Mouse (Mus musculus) liver, embryonic 13.5 days (tissue): Measurements from ENCODE around the gene Cers3. TPM values are rescaled to one million over a fixed set of nuclear protein-coding genes. Genes with fewer than 3 reads are reported as not detected.

ENCODE experiments used
- ATAC-seq: fragments of 200-750 bp; cut with Nextera tagmentation; 2 replicates; pipeline ENCODE4 v1.8.0; 2017; ENCODE audit warnings: low read depth, mild to moderate bottlenecking, moderate number of reproducible peaks, moderate library complexity
- DNase-seq: peaks from one replicate; pipeline ENCODE4 v3.0.0; 2022
- H3K27ac ChIP-seq: fragments of 300-500 bp; sonication (generic); 2 replicates; pipeline ENCODE4 v1.5.1; 2015; ENCODE audit warnings: moderate library complexity, mild to moderate bottlenecking, inconsistent platforms
- H3K27me3 ChIP-seq: fragments of 300-500 bp; sonication (generic); 2 replicates; pipeline ENCODE4 v1.6.1; 2015; ENCODE audit warnings: mild to moderate bottlenecking, inconsistent platforms
- H3K36me3 ChIP-seq: fragments of 300-500 bp; sonication (generic); 2 replicates; pipeline ENCODE4 v1.6.1; 2015; ENCODE audit warnings: mild to moderate bottlenecking, inconsistent platforms
- H3K4me1 ChIP-seq: fragments of 300-500 bp; sonication (generic); replicated peaks from 2 replicates; pipeline ENCODE4 v1.6.1; 2015; ENCODE audit warnings: inconsistent platforms
- H3K4me2 ChIP-seq: fragments of 300-500 bp; sonication (generic); 2 replicates; pipeline ENCODE4 v1.6.1; 2015; ENCODE audit warnings: inconsistent platforms, mild to moderate bottlenecking, moderate library complexity
- H3K4me3 ChIP-seq: fragments of 300-500 bp; sonication (generic); replicated peaks from 2 replicates; pipeline ENCODE4 v1.5.1; 2015; ENCODE audit warnings: mild to moderate bottlenecking, inconsistent platforms
- H3K9ac ChIP-seq: fragments of 300-500 bp; sonication (generic); 2 replicates; pipeline ENCODE4 v1.6.1; 2015; ENCODE audit warnings: mild to moderate bottlenecking, inconsistent platforms
- H3K9me3 ChIP-seq: fragments of 300-500 bp; sonication (generic); replicated peaks from 2 replicates; pipeline ENCODE4 v1.6.1; 2016; ENCODE audit warnings: inconsistent platforms
- WGBS: fragments of 180-500 bp; shearing (Covaris S2); methylation state at CpG from one replicate; pipeline ENCODE4 v1.1.7; 2015; ENCODE audit not compliant: insufficient replicate concordance; 5-methylcytosine and 5-hydroxymethylcytosine counted together
- polyA plus RNA-seq: library from polyadenylated mRNA; unstranded; fragments of >200 nt; fragmentation: Nextera tagmentation; extraction: Ambion mirVana; gene quantifications from 2 replicates; pipeline ENCODE4 v1.2.1, GENCODE M21; 2015

Gene Cers3
- polyA plus RNA-seq, 1 experiment from 2014 or later = 0.09 TPM

GRCm38 (mm10) chr7:66806801-66807200 lies 63.5 kb downstream of the Cers3 start:
- no peak overlapping the region for H3K9ac ChIP-seq
- H3K27me3 ChIP-seq = no peaks in the 10 kb centered on the region
- no peak overlapping the region for H3K4me2 ChIP-seq
- WGBS = 52% methylated on average over 3 of the region's 3 CpGs
- DNase-seq (no peak), ATAC-seq (no peak)
- H3K9me3 ChIP-seq = no peaks in the 10 kb centered on the region
- no peaks in the 10 kb centered on the region for H3K36me3 ChIP-seq
- no peaks in the 10 kb centered on the region for H3K4me1 ChIP-seq
- H3K4me3 ChIP-seq = no peak overlapping the region
- no peak overlapping the region for H3K27ac ChIP-seq

- Histone ChIP-seq H3K4me1 (no peaks in the 10 kb centered on the region), H3K27ac (no peak overlapping the region), H3K9ac (no peak overlapping the region), H3K36me3 (no peaks in the 10 kb centered on the region), H3K4me2 (no peak overlapping the region), H3K9me3 (no peaks in the 10 kb centered on the region), H3K27me3 (no peaks in the 10 kb centered on the region), H3K4me3 (no peak overlapping the region)
- DNase-seq (no peak), ATAC-seq (no peak)
- 79% methylated on average over 7 of the region's 7 CpGs for WGBS
Observed at GRCm38 (mm10) chr7:66810436-66810835, 67.1 kb downstream of the Cers3 start.

GRCm38 (mm10) chr7:66811294-66811693 lies 68.0 kb downstream of the Cers3 start:
- H3K9me3 ChIP-seq = no peaks in the 10 kb centered on the region
- H3K27ac ChIP-seq = no peak overlapping the region
- no peaks in the 10 kb centered on the region for H3K27me3 ChIP-seq
- H3K4me2 ChIP-seq = no peak overlapping the region
- no peak for DNase-seq
- no peaks in the 10 kb centered on the region for H3K4me1 ChIP-seq
- no peak overlapping the region for H3K4me3 ChIP-seq
- WGBS = 48% methylated on average over 1 of the region's 1 CpGs
- no peak overlapping the region for H3K9ac ChIP-seq
- no peak for ATAC-seq
- no peaks in the 10 kb centered on the region for H3K36me3 ChIP-seq

- no peak overlapping the region for H3K4me3 ChIP-seq
- H3K4me2 ChIP-seq = no peak overlapping the region
- no peaks in the 10 kb centered on the region for H3K4me1 ChIP-seq
- WGBS = 73% methylated on average over 4 of the region's 4 CpGs
- H3K27ac ChIP-seq = no peak overlapping the region
- DNase-seq (no peak), ATAC-seq (no peak)
- no peaks in the 10 kb centered on the region for H3K36me3 ChIP-seq
- H3K9ac ChIP-seq = no peak overlapping the region
- no peaks in the 10 kb centered on the region for H3K9me3 ChIP-seq
- H3K27me3 ChIP-seq = no peaks in the 10 kb centered on the region
Observed at GRCm38 (mm10) chr7:66812289-66812688, 69.0 kb downstream of the Cers3 start.

- Histone ChIP-seq H3K9ac (no peak overlapping the region), H3K36me3 (no peaks in the 10 kb centered on the region), H3K9me3 (no peaks in the 10 kb centered on the region), H3K4me1 (no peaks in the 10 kb centered on the region), H3K4me3 (no peak overlapping the region), H3K4me2 (no peak overlapping the region), H3K27me3 (no peaks in the 10 kb centered on the region), H3K27ac (no peak overlapping the region)
- ATAC-seq (no peak), DNase-seq (no peak)
- 36% methylated on average over 9 of the region's 9 CpGs for WGBS
Observed at GRCm38 (mm10) chr7:66812737-66813136, 69.4 kb downstream of the Cers3 start.

- 38% methylated on average over 1 of the region's 1 CpGs for WGBS
- H3K4me3 ChIP-seq = no peak overlapping the region
- no peak for DNase-seq
Observed at GRCm38 (mm10) chr7:66813172-66813571, 69.9 kb downstream of the Cers3 start.

GRCm38 (mm10) chr7:66815526-66815925 lies 72.2 kb downstream of the Cers3 start:
- Histone ChIP-seq H3K27me3 (no peaks in the 10 kb centered on the region), H3K36me3 (no peaks in the 10 kb centered on the region), H3K9me3 (no peaks in the 10 kb centered on the region), H3K4me1 (no peaks in the 10 kb centered on the region), H3K9ac (no peak overlapping the region), H3K4me2 (no peak overlapping the region), H3K27ac (no peak overlapping the region), H3K4me3 (no peak overlapping the region)
- WGBS = 74% methylated on average over 6 of the region's 6 CpGs
- ATAC-seq (no peak), DNase-seq (no peak)

More at GRCm38 (mm10) chr7:66813172-66813571, 69.9 kb downstream of the Cers3 start:
- H3K9ac ChIP-seq = no peak overlapping the region
- no peak overlapping the region for H3K27ac ChIP-seq
- H3K9me3 ChIP-seq = no peaks in the 10 kb centered on the region
- ATAC-seq = no peak
- H3K27me3 ChIP-seq = no peaks in the 10 kb centered on the region
- H3K4me1 ChIP-seq = no peaks in the 10 kb centered on the region
- H3K4me2 ChIP-seq = no peak overlapping the region
- no peaks in the 10 kb centered on the region for H3K36me3 ChIP-seq

GRCm38 (mm10) chr7:66820034-66820433 lies 76.7 kb downstream of the Cers3 start:
- no peaks in the 10 kb centered on the region for H3K9me3 ChIP-seq
- H3K36me3 ChIP-seq = no peaks in the 10 kb centered on the region
- no peaks in the 10 kb centered on the region for H3K27me3 ChIP-seq
- H3K4me3 ChIP-seq = no peak overlapping the region
- H3K4me1 ChIP-seq = no peaks in the 10 kb centered on the region
- 24% methylated on average over 6 of the region's 6 CpGs for WGBS
- no peak for ATAC-seq
- DNase-seq = no peak
- H3K4me2 ChIP-seq = no peak overlapping the region
- H3K27ac ChIP-seq = no peak overlapping the region
- no peak overlapping the region for H3K9ac ChIP-seq

GRCm38 (mm10) chr7:66830803-66831202 lies 87.5 kb downstream of the Cers3 start:
- 41% methylated on average over 5 of the region's 5 CpGs for WGBS
- H3K4me1 ChIP-seq = no peaks in the 10 kb centered on the region
- no peak for DNase-seq
- H3K4me3 ChIP-seq = no peak overlapping the region
- no peak overlapping the region for H3K4me2 ChIP-seq
- no peaks in the 10 kb centered on the region for H3K27me3 ChIP-seq
- ATAC-seq = no peak
- H3K9me3 ChIP-seq = no peaks in the 10 kb centered on the region
- no peak overlapping the region for H3K27ac ChIP-seq
- H3K36me3 ChIP-seq = no peaks in the 10 kb centered on the region
- H3K9ac ChIP-seq = no peak overlapping the region

GRCm38 (mm10) chr7:66831295-66831694 lies 88.0 kb downstream of the Cers3 start:
- ATAC-seq = no peak
- Histone ChIP-seq H3K4me3 (no peak overlapping the region), H3K9me3 (no peaks in the 10 kb centered on the region), H3K27me3 (no peaks in the 10 kb centered on the region), H3K27ac (no peak overlapping the region), H3K9ac (no peak overlapping the region), H3K36me3 (no peaks in the 10 kb centered on the region), H3K4me1 (no peaks in the 10 kb centered on the region), H3K4me2 (no peak overlapping the region)
- WGBS = 82% methylated on average over 5 of the region's 5 CpGs
- DNase-seq = no peak

- Histone ChIP-seq H3K4me2 (peak within 1 kb of the TSS; percentile 82), H3K36me3 (no peaks in the 10 kb centered on the region), H3K4me3 (peak within 1 kb of the TSS; percentile 54), H3K27me3 (peaks cover 43% of the 10 kb centered on the region), H3K4me1 (peaks cover 10% of the 10 kb centered on the region), H3K27ac (no peak within 1 kb of the TSS), H3K9me3 (no peaks in the 10 kb centered on the region), H3K9ac (peak within 1 kb of the TSS; percentile 8; the same call in 1 of the 2 replicates)
- ATAC-seq = peak; percentile 92
- WGBS = under 1% methylated on average over 30 of the region's 30 CpGs
- peak; percentile 69 for DNase-seq
Observed at GRCm38 (mm10) chr7:66839463-66840007, 96.2 kb downstream of the Cers3 start, which contains the start of gene Adamts17. Gene Adamts17, plus strand, starts transcription at chr7:66839735.

GRCm38 (mm10) chr7:66840008-66840719 lies 96.9 kb downstream of the Cers3 start:
- Histone ChIP-seq H3K36me3 (no peaks in the 10 kb centered on the region), H3K4me1 (peaks cover 10% of the 10 kb centered on the region), H3K27ac (no peak overlapping the region), H3K4me3 (peak overlapping the region; percentile 54), H3K27me3 (peaks cover 43% of the 10 kb centered on the region), H3K4me2 (peak overlapping the region; percentile 82), H3K9ac (peak overlapping the region; percentile 8; the same call in 1 of the 2 replicates), H3K9me3 (no peaks in the 10 kb centered on the region)
- WGBS = under 1% methylated on average over 67 of the region's 76 CpGs
- peak; percentile 8; the same call in 1 of the 2 replicates for ATAC-seq
- no peak for DNase-seq
